Mouse (Mus musculus): ENCODE data around the gene Spire2. TPM values are rescaled to one million over a fixed set of nuclear protein-coding genes. Genes with fewer than 3 reads are reported as not detected.
A peak's percentile ranks its signal among the peaks of the same experiment; 100 is the strongest.
"Not testable (repeated sequence)": the region's sequence is repeated elsewhere in the genome, so short reads cannot be mapped to it uniquely, and the experiment has no call there.

The Spire2 gene
- polyA plus RNA-seq (2015; fragmentation: Nextera tagmentation; extraction: Ambion mirVana) = 0.33 and 1.4 TPM in 2 replicates

DNA sequence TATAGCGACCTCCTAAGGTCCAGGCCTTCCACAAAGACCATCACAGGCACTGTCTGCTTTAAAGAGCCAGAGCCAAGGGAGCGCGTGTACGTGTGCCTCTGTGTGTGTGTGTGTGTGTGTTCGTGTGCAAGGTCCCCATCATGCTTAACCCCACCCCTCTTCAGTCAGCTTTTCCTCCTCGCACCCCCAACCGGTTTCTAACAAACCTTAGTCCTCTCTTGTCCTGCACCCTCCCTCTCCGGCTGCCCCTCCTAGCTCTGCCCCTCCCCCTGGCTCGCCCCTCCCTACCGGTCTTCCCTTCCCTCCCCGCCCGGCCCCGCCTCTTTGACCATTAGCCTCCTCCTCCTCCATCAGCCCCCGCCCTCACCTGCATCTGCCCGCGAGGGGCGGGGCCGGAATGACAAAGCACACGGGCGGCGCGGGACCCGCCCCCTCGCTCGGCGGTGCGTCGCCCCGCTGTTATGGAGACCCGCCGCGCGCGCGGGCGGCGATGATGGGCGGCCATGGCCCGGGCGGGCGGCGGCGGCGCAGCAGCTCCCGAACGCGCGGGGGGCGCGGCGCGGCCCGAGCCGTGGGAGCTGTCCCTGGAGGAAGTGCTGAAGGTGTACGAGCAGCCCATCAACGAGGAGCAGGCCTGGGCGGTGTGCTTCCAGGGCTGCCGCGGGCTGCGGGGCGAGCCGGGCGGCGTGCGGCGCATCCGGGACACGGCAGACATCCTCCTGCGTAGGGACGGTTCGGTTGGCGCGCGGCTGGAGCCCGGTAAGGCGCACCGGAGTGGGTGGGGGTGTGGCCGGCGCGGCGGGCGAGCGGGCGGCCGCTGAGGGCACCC, at the start of gene Spire2:
Gene Spire2 (plus strand): TSS at position 452 of the 829 bp plus-strand sequence.
- Histone ChIP-seq H3K27me3 (peaks cover 24% of the 10 kb centered on the region), H3K36me3 (no peaks in the 10 kb centered on the region), H3K27ac (no peak within 1 kb of the TSS), H3K9ac (no peak within 1 kb of the TSS), H3K4me1 (replicated peaks) (peaks cover 19% of the 10 kb centered on the region), H3K9me3 (replicated peaks) (no peaks in the 10 kb centered on the region), H3K4me2 (peak within 1 kb of the TSS; percentile 92), H3K4me3 (peak within 1 kb of the TSS; percentile 59)
- peak; percentile 76 for ATAC-seq (replicated peaks; ENCODE audit: insufficient number of reproducible peaks, insufficient read depth, low FRiP score, low read depth)
- WGBS = under 1% methylated on average over 76 of the region's 85 CpGs

- H3K36me3 ChIP-seq = peaks cover 11% of the 10 kb centered on the region; the same call in 1 of the 2 replicates
- H3K4me2 ChIP-seq; H3K4me3 ChIP-seq; H3K9me3 ChIP-seq (replicated peaks); H3K9ac ChIP-seq; H3K27me3 ChIP-seq; H3K27ac ChIP-seq; H3K4me1 ChIP-seq (replicated peaks); ATAC-seq (replicated peaks; ENCODE audit: insufficient number of reproducible peaks, insufficient read depth, low FRiP score, low read depth): not testable (repeated sequence)
- WGBS = 88% methylated on average over 5 of the region's 6 CpGs
Measured at GRCm38 (mm10) chr8:123282994-123283393, 49.5 kb upstream of the Spire2 start.

- H3K27ac ChIP-seq = no peak overlapping the region
- peaks cover 11% of the 10 kb centered on the region; the same call in 1 of the 2 replicates for H3K36me3 ChIP-seq
- WGBS = 74% methylated on average over 7 of the region's 7 CpGs
- ATAC-seq (replicated peaks; ENCODE audit: insufficient number of reproducible peaks, insufficient read depth, low FRiP score, low read depth) = no peak
- peaks cover 6% of the 10 kb centered on the region for H3K4me1 ChIP-seq (replicated peaks)
- H3K9ac ChIP-seq = no peak overlapping the region
- H3K4me3 ChIP-seq = no peak overlapping the region
- H3K4me2 ChIP-seq = no peak overlapping the region
- no peaks in the 10 kb centered on the region for H3K27me3 ChIP-seq
- H3K9me3 ChIP-seq (replicated peaks) = no peaks in the 10 kb centered on the region
Measured at GRCm38 (mm10) chr8:123283991-123284390, 48.5 kb upstream of the Spire2 start.

DNA sequence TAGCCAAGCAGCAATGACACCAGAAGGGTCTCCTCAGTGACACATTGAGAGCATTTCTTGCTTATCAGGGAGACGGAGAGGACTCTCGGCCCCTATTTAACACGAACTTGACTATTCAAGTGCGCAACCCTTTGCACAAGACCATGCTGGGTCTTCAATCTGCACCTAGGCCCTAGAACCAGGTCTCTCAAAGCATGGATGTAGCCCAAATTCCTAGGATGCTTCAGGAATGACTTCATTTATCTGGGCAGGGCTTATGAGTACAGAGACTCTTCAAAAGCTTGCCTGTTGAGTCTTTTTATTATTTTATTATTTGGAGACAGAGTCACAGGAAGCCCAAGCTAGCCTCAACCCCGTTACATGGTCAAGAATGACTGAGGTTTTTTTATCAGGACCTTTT, 48.0 kb upstream of the Spire2 start:
- Histone ChIP-seq H3K4me1 (replicated peaks) (peaks cover 6% of the 10 kb centered on the region), H3K4me3 (no peak overlapping the region), H3K9ac (no peak overlapping the region), H3K27me3 (no peaks in the 10 kb centered on the region), H3K9me3 (replicated peaks) (no peaks in the 10 kb centered on the region), H3K36me3 (peaks cover 11% of the 10 kb centered on the region; the same call in 1 of the 2 replicates), H3K4me2 (no peak overlapping the region), H3K27ac (no peak overlapping the region)
- no peak for ATAC-seq (replicated peaks; ENCODE audit: insufficient number of reproducible peaks, insufficient read depth, low FRiP score, low read depth)
- 38% methylated on average over 5 of the region's 5 CpGs for WGBS

- no peak overlapping the region for H3K4me3 ChIP-seq
- H3K4me2 ChIP-seq = no peak overlapping the region
- no peak overlapping the region for H3K9ac ChIP-seq
- peaks cover 6% of the 10 kb centered on the region for H3K4me1 ChIP-seq (replicated peaks)
- WGBS = 92% methylated on average over 17 of the region's 17 CpGs
- no peaks in the 10 kb centered on the region for H3K27me3 ChIP-seq
- H3K27ac ChIP-seq = no peak overlapping the region
- no peak for ATAC-seq (replicated peaks; ENCODE audit: insufficient number of reproducible peaks, insufficient read depth, low FRiP score, low read depth)
- H3K36me3 ChIP-seq = no peaks in the 10 kb centered on the region
- no peaks in the 10 kb centered on the region for H3K9me3 ChIP-seq (replicated peaks)
Measured at GRCm38 (mm10) chr8:123287362-123287761, 45.2 kb upstream of the Spire2 start.

GRCm38 (mm10) chr8:123290166-123290565, 42.3 kb upstream of the Spire2 start:
- no peaks in the 10 kb centered on the region for H3K9me3 ChIP-seq (replicated peaks)
- ATAC-seq (replicated peaks; ENCODE audit: insufficient number of reproducible peaks, insufficient read depth, low FRiP score, low read depth) = no peak
- H3K4me2 ChIP-seq = no peak overlapping the region
- no peak overlapping the region for H3K4me3 ChIP-seq
- H3K27ac ChIP-seq = no peak overlapping the region
- no peaks in the 10 kb centered on the region; the same call in 1 of the 2 replicates for H3K36me3 ChIP-seq
- H3K9ac ChIP-seq = no peak overlapping the region
- H3K4me1 ChIP-seq (replicated peaks) = no peaks in the 10 kb centered on the region; the same call in 1 of the 2 replicates
- 81% methylated on average over 4 of the region's 4 CpGs for WGBS
- H3K27me3 ChIP-seq = no peaks in the 10 kb centered on the region

GRCm38 (mm10) chr8:123290679-123291078, 41.8 kb upstream of the Spire2 start:
- H3K4me2 ChIP-seq = no peak overlapping the region
- H3K27ac ChIP-seq = no peak overlapping the region
- H3K4me1 ChIP-seq (replicated peaks) = no peaks in the 10 kb centered on the region; the same call in 1 of the 2 replicates
- no peaks in the 10 kb centered on the region for H3K27me3 ChIP-seq
- H3K36me3 ChIP-seq = no peaks in the 10 kb centered on the region; the same call in 1 of the 2 replicates
- 93% methylated on average over 8 of the region's 8 CpGs for WGBS
- no peak overlapping the region for H3K9ac ChIP-seq
- H3K4me3 ChIP-seq = no peak overlapping the region
- no peaks in the 10 kb centered on the region for H3K9me3 ChIP-seq (replicated peaks)
- no peak for ATAC-seq (replicated peaks; ENCODE audit: insufficient number of reproducible peaks, insufficient read depth, low FRiP score, low read depth)

DNA sequence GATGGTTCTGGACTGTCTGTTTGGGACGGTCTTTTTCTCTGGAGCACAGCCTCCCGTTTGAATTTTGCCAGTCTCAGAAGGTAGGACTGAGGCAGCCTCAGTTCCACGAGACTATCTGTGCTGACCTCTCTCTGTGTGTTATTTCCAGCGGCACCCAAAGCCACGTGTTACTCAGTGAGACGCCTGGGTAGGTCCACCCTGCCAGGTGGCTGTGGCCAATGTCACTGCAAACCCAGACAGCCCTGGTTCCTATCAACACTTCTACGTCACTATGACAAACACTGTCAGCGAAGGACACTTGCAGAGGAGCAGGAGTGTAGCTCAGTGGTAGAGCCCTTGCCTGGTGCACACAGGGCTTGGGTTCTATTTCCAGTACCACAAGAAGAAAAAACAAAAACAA, 40.8 kb upstream of the Spire2 start:
- H3K4me2 ChIP-seq = no peak overlapping the region
- H3K9me3 ChIP-seq (replicated peaks) = no peaks in the 10 kb centered on the region
- no peaks in the 10 kb centered on the region; the same call in 1 of the 2 replicates for H3K4me1 ChIP-seq (replicated peaks)
- no peak overlapping the region for H3K9ac ChIP-seq
- peaks cover 4% of the 10 kb centered on the region; the same call in 1 of the 2 replicates for H3K36me3 ChIP-seq
- ATAC-seq (replicated peaks; ENCODE audit: insufficient number of reproducible peaks, insufficient read depth, low FRiP score, low read depth) = peak; percentile 79
- H3K27me3 ChIP-seq = no peaks in the 10 kb centered on the region
- H3K27ac ChIP-seq = no peak overlapping the region
- H3K4me3 ChIP-seq = no peak overlapping the region
- WGBS = 57% methylated on average over 8 of the region's 8 CpGs

GRCm38 (mm10) chr8:123292281-123292680, 40.2 kb upstream of the Spire2 start:
- peaks cover 4% of the 10 kb centered on the region; the same call in 1 of the 2 replicates for H3K36me3 ChIP-seq
- no peak overlapping the region for H3K4me2 ChIP-seq
- H3K4me3 ChIP-seq = no peak overlapping the region
- H3K9ac ChIP-seq = no peak overlapping the region
- no peaks in the 10 kb centered on the region for H3K27me3 ChIP-seq
- H3K9me3 ChIP-seq (replicated peaks) = no peaks in the 10 kb centered on the region
- H3K4me1 ChIP-seq (replicated peaks) = no peaks in the 10 kb centered on the region; the same call in 1 of the 2 replicates
- no peak overlapping the region for H3K27ac ChIP-seq
- no peak for ATAC-seq (replicated peaks; ENCODE audit: insufficient number of reproducible peaks, insufficient read depth, low FRiP score, low read depth)
- 84% methylated on average over 3 of the region's 3 CpGs for WGBS

- H3K9ac ChIP-seq = no peak overlapping the region
- no peak overlapping the region for H3K4me2 ChIP-seq
- peaks cover 4% of the 10 kb centered on the region; the same call in 1 of the 2 replicates for H3K36me3 ChIP-seq
- H3K4me3 ChIP-seq = no peak overlapping the region
- H3K27me3 ChIP-seq = no peaks in the 10 kb centered on the region
- no peak for ATAC-seq (replicated peaks; ENCODE audit: insufficient number of reproducible peaks, insufficient read depth, low FRiP score, low read depth)
- WGBS = 82% methylated on average over 2 of the region's 2 CpGs
- no peak overlapping the region for H3K27ac ChIP-seq
- no peaks in the 10 kb centered on the region for H3K9me3 ChIP-seq (replicated peaks)
- no peaks in the 10 kb centered on the region; the same call in 1 of the 2 replicates for H3K4me1 ChIP-seq (replicated peaks)
Measured at GRCm38 (mm10) chr8:123292785-123293184, 39.7 kb upstream of the Spire2 start.

GRCm38 (mm10) chr8:123298301-123298700, 34.2 kb upstream of the Spire2 start:
- Histone ChIP-seq H3K27ac (no peak overlapping the region), H3K4me1 (replicated peaks) (no peaks in the 10 kb centered on the region), H3K36me3 (peaks cover 4% of the 10 kb centered on the region; the same call in 1 of the 2 replicates), H3K9ac (no peak overlapping the region), H3K4me3 (no peak overlapping the region), H3K27me3 (no peaks in the 10 kb centered on the region), H3K9me3 (replicated peaks) (no peaks in the 10 kb centered on the region), H3K4me2 (no peak overlapping the region)
- ATAC-seq (replicated peaks; ENCODE audit: insufficient number of reproducible peaks, insufficient read depth, low FRiP score, low read depth) = no peak
- WGBS = 89% methylated on average over 11 of the region's 11 CpGs

Data from heart, embryonic 15.5 days (tissue).